Mouse (Mus musculus) layer of hippocampus, adult 8-10 months (tissue): ENCODE data around the gene H2-K1. TPM values are rescaled to one million over a fixed set of nuclear protein-coding genes. Genes with fewer than 3 reads are reported as not detected.
A peak's percentile ranks its signal among the peaks of the same experiment; 100 is the strongest.
"Not testable (repeated sequence)": the region's sequence is repeated elsewhere in the genome, so short reads cannot be mapped to it uniquely, and the experiment has no call there.

Experiments used
- DNase-seq, 2 experiments: peaks; one replicate each; pipeline ENCODE4 v3.0.0; 2022; ENCODE audit warnings: low spot score in 2 of 2
- microRNA-seq, 2 experiments: library from miRNA; unstranded; fragments of <30 nt; microRNA quantifications; one replicate each; pipeline ENCODE4 v1.2.0; 2022
- total RNA-seq, 4 experiments: library from RNA; stranded (reverse); gene quantifications; 2 replicates each; pipeline ENCODE4 v1.2.4; 2022

Gene H2-K1
- total RNA-seq, 4 experiments from 2014 or later = 29.6 to 138 (median 63.9) TPM

DNA sequence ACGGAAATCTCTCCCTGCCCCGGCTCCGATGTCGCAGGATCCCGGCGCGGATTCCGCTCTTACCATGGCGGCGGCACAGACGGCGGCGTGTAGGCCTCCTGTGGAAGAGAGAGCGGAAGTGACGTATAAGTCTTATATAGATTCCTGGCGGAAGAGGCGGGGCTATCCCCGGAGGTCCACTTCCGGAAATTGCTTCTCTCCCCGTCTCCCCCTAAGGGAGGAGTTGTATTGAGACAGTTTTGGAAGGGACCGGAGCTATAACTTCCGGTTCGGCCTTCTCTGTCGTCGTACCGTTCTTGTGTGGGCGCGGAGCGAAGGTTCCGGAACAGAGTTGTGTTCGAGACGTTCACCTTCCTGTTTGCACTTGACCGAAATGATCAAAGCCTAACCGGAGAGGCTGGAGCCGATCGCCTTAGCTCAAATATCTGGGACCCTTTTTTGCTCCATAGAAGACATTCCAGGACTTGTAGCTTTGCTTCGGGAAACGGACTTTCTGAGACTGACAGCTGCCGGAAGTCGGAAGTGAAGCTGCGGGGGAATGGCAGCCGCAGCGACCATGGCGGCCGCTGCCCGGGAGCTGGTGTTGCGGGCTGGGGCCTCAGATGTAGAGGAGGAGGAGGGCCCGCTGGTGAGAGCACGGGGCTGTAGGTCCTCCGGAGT, 44.5 kb downstream of the H2-K1 start, which contains the start of the genes Vps52 and Rps18:
Gene Vps52, plus strand, starts transcription at position 258 of the 660 bp plus-strand sequence.
Gene Rps18, minus strand, starts transcription at position 447 of the 660 bp plus-strand sequence.
- DNase-seq = peak; percentile 97 to 98

DNA sequence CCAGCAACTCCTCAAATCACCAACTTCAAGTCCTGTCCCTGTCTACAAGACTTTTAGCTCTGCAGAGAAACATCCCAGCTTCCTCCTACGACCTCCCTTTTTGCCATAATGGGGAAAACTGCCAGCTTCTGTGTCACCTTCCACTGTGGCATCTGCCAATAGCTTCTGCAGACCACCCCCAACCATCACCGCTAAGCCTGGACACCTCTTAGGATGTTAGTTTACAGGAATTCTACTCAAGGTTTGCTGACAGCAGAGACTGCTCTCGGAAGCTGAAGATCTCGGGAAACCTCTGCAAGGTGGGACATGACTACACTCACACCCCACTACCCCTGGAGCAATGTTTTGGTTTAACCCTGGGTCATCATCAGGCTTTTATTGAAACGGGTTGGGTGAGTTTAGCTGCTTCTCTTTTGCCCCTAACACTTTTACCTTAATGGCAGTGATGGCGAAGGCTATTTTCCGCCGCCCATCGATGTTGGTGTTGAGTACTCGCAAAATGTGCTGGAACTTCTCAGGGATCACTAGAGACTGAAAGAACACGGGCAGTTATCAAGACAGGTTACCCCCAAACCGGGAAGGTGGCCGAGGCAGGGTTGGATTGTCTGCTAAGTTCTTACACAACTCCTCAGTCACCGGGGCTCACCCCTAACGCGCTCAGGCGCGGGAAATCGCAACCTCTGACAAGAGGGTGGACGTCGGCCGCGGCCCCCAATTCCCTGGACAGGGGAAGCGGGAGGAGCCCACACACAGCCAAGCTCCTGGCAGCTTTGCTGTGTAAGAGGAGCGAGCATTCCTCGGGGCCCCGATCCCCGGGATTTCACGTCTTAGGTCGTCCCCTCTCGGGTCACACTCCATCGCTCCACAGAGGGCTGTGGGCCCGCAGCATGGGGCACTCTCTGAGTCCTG, 45.2 kb downstream of the H2-K1 start:
- DNase-seq = peak in 1 of 2 experiments; percentile 8

DNA sequence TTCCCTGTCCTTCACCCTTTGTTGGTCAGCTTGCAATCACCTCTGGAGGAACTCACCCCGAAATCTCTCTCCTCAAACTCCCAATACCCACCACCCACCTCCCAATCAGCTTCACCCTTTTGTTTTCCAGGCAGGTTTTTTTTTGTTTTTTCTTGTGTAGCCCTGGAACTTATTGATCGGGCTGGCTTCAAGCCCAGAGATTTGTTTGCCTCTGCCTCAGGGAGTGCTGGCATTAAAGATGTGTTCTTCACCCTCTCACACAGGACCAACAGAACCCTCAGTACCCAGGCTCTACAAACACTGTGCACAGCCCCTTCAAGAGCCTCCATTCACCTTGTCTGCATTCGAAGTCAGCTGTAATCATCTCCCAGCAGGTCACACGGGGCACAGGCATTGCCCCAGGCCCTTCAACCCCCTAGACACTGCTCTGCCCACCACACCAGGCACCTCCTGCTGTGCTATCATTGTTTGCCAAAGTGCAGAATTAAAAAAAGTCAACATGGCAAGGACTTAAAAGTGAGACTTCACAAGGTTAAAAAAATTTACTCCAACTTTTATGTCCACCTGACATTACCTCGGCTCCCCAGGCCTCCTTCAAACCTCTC, 46.1 kb downstream of the H2-K1 start:
- DNase-seq = no peak

DNA sequence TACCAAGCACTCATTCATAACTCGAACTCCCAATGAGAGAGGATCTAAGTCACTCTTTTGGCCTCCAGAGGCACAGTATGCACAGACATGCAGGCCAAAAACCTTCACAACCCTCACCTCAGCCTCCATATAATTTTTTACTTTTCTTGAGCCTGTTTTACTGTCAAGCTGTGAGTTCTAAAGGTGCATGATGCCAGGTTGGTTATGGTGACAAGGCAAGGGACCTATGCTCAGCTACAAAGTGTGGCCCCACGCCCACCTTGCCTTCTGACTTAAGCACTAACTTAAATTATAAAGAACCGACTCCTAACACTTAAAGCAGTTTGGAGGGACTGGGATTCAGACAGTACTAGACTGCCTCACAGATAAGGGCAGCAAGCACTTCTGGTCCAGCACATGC, 46.8 kb downstream of the H2-K1 start:
- no peak for DNase-seq

DNA sequence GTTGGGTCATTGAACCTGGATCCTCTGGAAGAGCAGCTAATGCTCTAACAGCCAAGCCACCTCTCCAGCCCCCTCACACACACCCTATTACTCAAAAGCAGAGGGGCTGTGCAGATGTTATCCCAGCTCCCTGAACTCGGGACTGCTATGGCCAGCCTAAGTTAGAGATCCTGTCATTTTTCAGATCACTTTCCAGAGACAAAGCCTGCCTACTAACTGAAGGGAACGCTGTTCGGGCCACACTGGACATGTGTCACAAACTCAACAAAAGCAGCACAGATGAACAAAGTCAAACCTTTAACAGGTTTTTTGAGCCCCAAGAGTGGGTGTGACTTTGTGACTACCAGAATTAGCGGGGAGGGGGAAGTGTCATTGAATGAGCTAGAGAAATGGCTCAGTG, 47.3 kb downstream of the H2-K1 start:
- DNase-seq = no peak

DNA sequence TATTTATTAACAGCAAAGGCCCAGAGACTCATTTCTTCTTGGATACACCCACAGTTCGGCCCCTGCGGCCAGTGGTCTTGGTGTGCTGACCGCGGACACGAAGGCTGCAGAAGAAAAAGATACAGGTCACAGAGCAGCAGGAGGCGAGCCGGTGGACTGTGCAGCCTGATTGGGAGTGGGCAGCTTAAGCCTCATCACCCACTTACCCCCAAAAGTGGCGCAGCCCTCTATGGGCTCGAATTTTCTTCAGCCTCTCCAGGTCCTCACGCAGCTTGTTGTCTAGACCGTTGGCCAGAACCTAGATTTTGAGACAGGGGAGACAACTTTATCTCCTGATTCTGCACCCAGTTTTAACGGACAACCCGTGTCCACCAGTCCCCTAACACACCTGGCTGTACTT, 48.1 kb downstream of the H2-K1 start:
- not testable (repeated sequence) for DNase-seq

DNA sequence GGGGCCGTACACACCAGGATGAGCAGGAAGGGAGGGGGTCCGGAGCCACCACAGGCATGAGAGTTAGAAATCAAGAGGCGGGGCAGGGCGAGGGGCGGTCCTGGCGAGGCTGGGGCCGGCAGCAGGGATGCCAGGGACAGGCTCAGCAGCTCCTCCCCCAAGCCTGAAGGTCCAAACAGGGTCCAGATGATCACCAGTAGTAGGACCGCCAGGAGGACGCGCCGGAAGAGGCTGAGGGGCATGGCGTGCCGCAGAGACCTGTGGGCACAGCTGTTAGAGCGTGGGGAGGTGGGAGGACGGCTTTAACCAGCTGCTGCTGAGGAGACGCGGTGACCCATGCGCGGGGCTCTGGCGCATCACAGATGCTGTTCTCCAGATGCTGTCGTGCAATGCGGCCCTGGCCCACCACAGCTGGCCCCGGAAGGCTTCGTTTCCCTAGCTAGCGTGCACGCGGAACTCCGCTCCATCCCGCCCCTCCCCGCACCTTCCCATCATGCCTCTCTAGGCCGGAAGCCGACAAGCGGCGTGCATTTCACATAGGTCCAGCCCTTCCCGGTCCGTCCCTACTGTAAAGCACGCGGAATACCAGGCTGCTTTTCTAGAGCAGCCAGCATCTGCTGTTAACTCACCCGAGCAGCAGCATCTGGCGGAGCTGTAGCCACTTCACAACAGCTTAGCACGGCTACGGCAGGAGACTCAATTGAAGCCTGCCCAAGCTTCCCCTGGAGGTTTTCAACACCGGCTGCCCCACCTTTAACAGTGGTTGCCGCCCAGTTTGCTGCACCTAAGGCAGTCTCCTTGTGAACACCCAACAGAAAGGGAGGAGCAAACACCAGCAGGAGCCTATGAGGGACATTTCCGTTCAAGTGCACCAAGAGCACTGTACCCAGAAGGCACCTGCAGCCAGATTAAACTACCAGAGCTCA, 48.9 kb downstream of the H2-K1 start, which contains the start of gene B3galt4:
Gene B3galt4, minus strand, starts transcription at position 468 of the 926 bp plus-strand sequence.
- DNase-seq = peak in 1 of 2 experiments; percentile 64

DNA sequence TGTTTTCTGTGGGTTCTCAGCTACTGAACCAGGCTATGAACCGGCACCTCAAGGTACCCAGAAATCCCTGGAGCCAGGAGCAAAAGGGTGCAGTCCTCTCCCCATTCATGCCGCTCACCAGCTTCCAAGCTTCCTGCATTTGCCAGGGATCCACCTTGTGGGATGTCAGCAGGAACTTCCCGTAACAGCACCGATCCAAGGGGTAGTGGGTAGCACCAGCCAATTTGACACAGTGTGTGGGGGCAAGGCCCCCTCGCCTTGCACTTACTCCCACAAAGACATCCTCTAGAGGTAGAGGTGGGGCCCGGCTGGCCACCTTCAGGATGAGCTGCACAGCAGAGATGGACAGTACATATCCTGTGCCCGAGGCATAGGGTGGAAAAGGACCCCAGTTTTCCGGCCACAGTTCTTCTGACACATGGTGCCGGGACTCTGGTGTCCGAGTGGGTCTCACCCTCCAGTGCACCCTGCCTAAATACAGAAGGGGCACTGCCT, 50.0 kb downstream of the H2-K1 start:
- DNase-seq = peak in 1 of 2 experiments; percentile 15

DNA sequence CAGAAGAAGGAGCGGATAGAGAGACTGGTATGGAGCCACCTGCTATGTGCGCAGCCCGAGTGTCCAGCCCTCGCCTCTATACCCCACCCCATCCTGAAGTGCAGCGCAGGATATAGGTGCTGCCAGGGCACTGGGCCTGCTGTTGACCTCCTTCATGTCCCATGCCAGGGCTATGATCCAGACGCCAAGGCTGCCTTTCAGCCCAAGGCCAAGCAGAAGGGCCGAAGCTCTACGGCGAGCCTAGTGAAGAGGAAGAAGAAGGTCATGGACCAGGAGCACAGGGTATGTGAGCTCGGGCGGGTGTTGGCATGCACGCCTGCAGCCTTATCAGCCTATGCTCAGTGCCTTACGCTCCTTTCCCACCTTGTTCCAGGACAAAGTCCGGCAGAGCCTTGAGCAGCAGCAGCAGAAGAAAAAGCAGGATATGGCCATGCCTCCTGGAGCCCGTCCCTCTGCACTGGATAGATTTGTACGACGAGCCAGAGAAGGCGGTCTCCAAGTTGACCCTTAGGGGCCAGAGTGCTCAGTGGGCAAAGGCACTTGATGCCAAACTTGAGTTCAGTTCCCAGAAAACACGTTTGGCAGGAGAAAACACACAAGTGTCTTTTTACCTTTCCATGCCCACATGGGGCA, 51.1 kb downstream of the H2-K1 start:
- DNase-seq = peak in 1 of 2 experiments; percentile 3

DNA sequence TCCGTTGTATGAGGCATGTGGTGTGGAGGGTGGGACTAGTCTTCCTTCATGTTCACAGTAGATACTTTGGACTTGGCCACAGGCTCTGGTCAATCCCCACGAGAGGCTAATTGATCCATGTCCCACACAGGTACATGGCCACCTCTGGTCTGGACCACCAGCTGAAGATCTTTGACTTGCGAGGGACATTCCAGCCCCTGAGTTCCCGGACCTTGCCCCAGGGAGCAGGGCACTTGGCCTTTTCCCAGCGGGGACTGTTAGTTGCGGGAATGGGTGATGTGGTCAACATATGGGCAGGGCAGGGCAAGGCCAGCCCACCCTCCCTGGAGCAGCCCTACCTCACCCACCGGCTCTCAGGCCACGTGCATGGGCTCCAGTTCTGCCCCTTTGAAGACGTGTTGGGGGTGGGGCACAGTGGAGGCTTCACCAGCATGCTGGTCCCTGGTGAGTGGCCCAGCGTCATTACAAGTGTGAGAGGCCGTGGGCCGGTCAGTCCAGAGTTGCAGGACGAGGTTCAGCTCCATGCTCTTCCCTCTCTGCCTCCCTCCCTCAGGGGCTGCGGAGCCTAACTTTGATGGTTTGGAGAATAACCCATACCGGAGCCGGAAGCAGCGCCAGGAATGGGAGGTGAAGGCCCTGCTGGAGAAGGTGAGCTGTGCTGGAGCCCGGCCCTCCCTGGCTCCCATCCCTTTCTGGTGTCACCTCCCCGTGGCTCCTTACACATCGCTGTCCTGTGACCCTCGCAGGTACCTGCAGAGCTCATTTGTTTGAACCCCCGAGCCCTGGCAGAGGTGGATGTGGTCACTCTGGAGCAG, 51.9 kb downstream of the H2-K1 start:
- no peak for DNase-seq

DNA sequence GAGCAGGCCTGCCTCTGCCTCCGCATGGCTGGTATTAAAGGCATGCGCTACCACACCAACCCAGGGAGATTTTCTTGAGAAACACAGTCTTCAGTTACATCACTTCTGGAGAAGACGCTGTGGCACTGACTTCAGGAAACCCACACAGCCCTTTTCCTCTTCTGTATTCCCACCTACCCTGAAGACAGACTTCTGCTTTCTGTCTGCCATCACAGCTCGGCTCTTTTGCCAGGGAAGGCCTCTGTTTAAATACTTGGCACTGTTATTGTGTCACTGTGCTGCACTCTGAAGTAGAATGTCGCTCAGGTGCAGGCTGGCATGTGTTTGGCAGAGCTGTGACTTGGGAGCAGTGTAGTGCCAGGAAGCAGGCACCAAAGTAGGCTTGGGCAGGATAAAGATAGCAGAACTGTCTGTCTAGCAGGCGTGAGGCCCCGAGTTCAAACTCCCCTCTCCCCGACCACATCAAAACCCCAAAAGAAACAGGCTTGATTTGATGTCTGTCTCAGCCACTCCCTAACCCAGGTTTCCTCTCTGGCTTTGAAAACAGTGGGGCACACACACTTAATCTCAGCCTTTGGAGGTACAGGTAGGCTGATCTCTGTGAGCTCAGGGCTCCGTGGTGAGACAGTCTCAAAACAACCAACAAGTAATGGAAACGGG, 52.6 kb downstream of the H2-K1 start:
- DNase-seq = no peak

Small RNA genes lying within 50 kb of the gene (microRNA-seq; reads per million reads assigned to microRNA genes)
- 0 reads per million in 2 experiments for gene Mir219a-1
- gene Mir219c = 0 reads per million in 2 experiments

Other genes starting within 250 kb of the H2-K1 start
- 100 to 1,000 TPM; 272 to 320 (median 292) TPM for gene Rab11b, start 239.8 kb downstream of the H2-K1 start, total RNA-seq
- gene Angptl4, start 218.5 kb downstream of the H2-K1 start, total RNA-seq = 1 to 10 TPM; 1.7 to 3.0 (median 2.2) TPM
- 10 to 100 TPM; 26.9 to 41.2 (median 31.4) TPM for gene Kank3, start 189.8 kb downstream of the H2-K1 start, total RNA-seq
- 100 to 1,000 TPM; 686 to 890 (median 782) TPM for gene Rps28, start 175.8 kb downstream of the H2-K1 start, total RNA-seq
- 100 to 1,000 TPM; 196 to 215 (median 203) TPM for gene Ndufa7, start 175.8 kb downstream of the H2-K1 start, total RNA-seq
- gene Cd320, start 157.3 kb downstream of the H2-K1 start, total RNA-seq = 10 to 100 TPM; 22.8 to 26.0 (median 25.1) TPM
- gene Gm7029, start 126.5 kb downstream of the H2-K1 start, total RNA-seq = not detected
- gene Kifc1, start 109.7 kb downstream of the H2-K1 start, total RNA-seq = 1 to 10 TPM; 1.9 to 2.6 (median 2.5) TPM
- gene Platr17, start 95.2 kb downstream of the H2-K1 start, total RNA-seq = 1 to 10 TPM in 2 of 4 experiments, not detected in 2; 1.4 to 1.8 TPM
- gene Daxx, start 90.9 kb downstream of the H2-K1 start, total RNA-seq = 10 to 100 TPM; 24.2 to 27.1 (median 26.1) TPM
- gene Tapbp, start 84.4 kb downstream of the H2-K1 start, total RNA-seq = 10 to 100 TPM; 39.9 to 87.4 (median 58.2) TPM
- gene Zbtb22, start 84.4 kb downstream of the H2-K1 start, total RNA-seq = 10 to 100 TPM; 28.8 to 36.0 (median 32.5) TPM
- 10 to 100 TPM; 64.3 to 90.9 (median 81.8) TPM for gene Rgl2, start 70.8 kb downstream of the H2-K1 start, total RNA-seq
- gene Pfdn6, start 60.0 kb downstream of the H2-K1 start, total RNA-seq = 10 to 100 TPM; 68.7 to 93.1 (median 76.1) TPM
- gene Wdr46, start 59.7 kb downstream of the H2-K1 start, total RNA-seq = 10 to 100 TPM; 13.2 to 17.4 (median 14.9) TPM
- 1 to 10 TPM; 4.7 to 7.4 (median 6.9) TPM for gene B3galt4, start 48.9 kb downstream of the H2-K1 start, total RNA-seq
- gene Vps52, start 44.5 kb downstream of the H2-K1 start, total RNA-seq = 10 to 100 TPM; 81.4 to 91.3 (median 81.9) TPM
- gene Rps18, start 44.3 kb downstream of the H2-K1 start, total RNA-seq = 100 to 1,000 TPM; 273 to 401 (median 339) TPM
- gene Ring1, start 24.3 kb upstream of the H2-K1 start, total RNA-seq = 10 to 100 TPM; 34.8 to 44.1 (median 42.7) TPM
- gene H2-Ke6, start 27.7 kb upstream of the H2-K1 start, total RNA-seq = 10 to 100 TPM; 57.9 to 62.2 (median 58.3) TPM
- 100 to 1,000 TPM in 1 of 4 experiments, 10 to 100 TPM in 3; 77.1 to 106 (median 92.6) TPM for gene Slc39a7, start 31.3 kb upstream of the H2-K1 start, total RNA-seq
- gene Rxrb, start 31.5 kb upstream of the H2-K1 start, total RNA-seq = 10 to 100 TPM; 70.8 to 85.4 (median 78.0) TPM
- gene Col11a2, start 39.1 kb upstream of the H2-K1 start, total RNA-seq = 10 to 100 TPM; 22.6 to 30.2 (median 27.5) TPM
- gene H2-Oa, start 92.0 kb upstream of the H2-K1 start, total RNA-seq = 1 to 10 TPM in 2 of 4 experiments, not detected in 2; 2.6 to 3.6 TPM
- gene H2-DMa, start 119.2 kb upstream of the H2-K1 start, total RNA-seq = 10 to 100 TPM; 31.5 to 37.7 (median 34.2) TPM
- gene Brd2, start 122.3 kb upstream of the H2-K1 start, total RNA-seq = 100 to 1,000 TPM; 190 to 204 (median 197) TPM
- gene H2-DMb2, start 143.0 kb upstream of the H2-K1 start, total RNA-seq = 1 to 10 TPM in 2 of 4 experiments, under 1 TPM in 2; 0.51 to 3.5 (median 2.1) TPM
- 1 to 10 TPM; 3.4 to 9.7 (median 6.0) TPM for gene H2-DMb1, start 152.7 kb upstream of the H2-K1 start, total RNA-seq
- 10 to 100 TPM in 1 of 4 experiments, 1 to 10 TPM in 3; 2.5 to 10.6 (median 5.8) TPM for gene Tap1, start 187.2 kb upstream of the H2-K1 start, total RNA-seq
- 1 to 10 TPM; 3.9 to 9.0 (median 5.8) TPM for gene Psmb9, start 187.4 kb upstream of the H2-K1 start, total RNA-seq
- gene Psmb8, start 197.4 kb upstream of the H2-K1 start, total RNA-seq = 10 to 100 TPM in 2 of 4 experiments, 1 to 10 TPM in 2; 3.8 to 18.8 (median 10.0) TPM
- gene Tap2, start 203.2 kb upstream of the H2-K1 start, total RNA-seq = 10 to 100 TPM; 12.3 to 18.1 (median 15.9) TPM
- 1 to 10 TPM in 2 of 4 experiments, under 1 TPM in 1, not detected in 1; 0.69 to 3.3 (median 1.8) TPM for gene H2-Ob, start 238.6 kb upstream of the H2-K1 start, total RNA-seq